In genomic region chr6:77979241-77979961, GRCm38 (mm10) we compare ENCODE assay signal across 9 mouse cellular contexts. TPM values are rescaled to one million over a fixed set of nuclear protein-coding genes. Genes with fewer than 3 reads are reported as not detected.
A peak's percentile ranks its signal among the peaks of the same experiment; 100 is the strongest.
DNase-seq lines count a peak whose midpoint lies in the region; ATAC-seq and TF ChIP-seq lines count a peak whose summit lies in the region.
"Had no signal": no experiment of that assay in that cellular context is flagged by ENCODE, and none has a peak within 500 bp of the region (broad histone marks: within the 10 kb centered on the region; RNA-seq: fewer than 3 reads in every experiment).

TSS of gene Ctnna2 (minus strand) at chr6:77979699.

- no peaks in the 10 kb centered on the region for H3K36me3 ChIP-seq in hindbrain, embryonic 11.5 days (ENCODE audit: control insufficient read depth, insufficient read depth, low read length)
- H3K36me3 ChIP-seq in lung, embryonic 14.5 days (ENCODE audit: insufficient read depth), result no peaks in the 10 kb centered on the region
- H3K36me3 ChIP-seq: G1E had no signal

- peak within 1 kb of the TSS; percentile 76 for H3K9ac ChIP-seq in hindbrain, embryonic 11.5 days (ENCODE audit: low read depth, low read length)
- peak within 1 kb of the TSS; percentile 26; the same call in 1 of the 2 replicates for H3K9ac ChIP-seq in lung, embryonic 14.5 days

- H3K9me3 ChIP-seq in hindbrain, embryonic 11.5 days (ENCODE audit: control insufficient read depth, low read length), result no peaks in the 10 kb centered on the region
- H3K9me3 ChIP-seq in lung, embryonic 14.5 days (ENCODE audit: low read depth, low read length), result no peaks in the 10 kb centered on the region

- ATAC-seq in frontal cortex, adult (ENCODE audit: low TSS enrichment), result peak; percentile 92
- peak; percentile 98 for ATAC-seq in hindbrain, embryonic 11.5 days (ENCODE audit: low FRiP score)
- peak; percentile 97 for ATAC-seq in lung, embryonic 14.5 days (ENCODE audit: insufficient read depth)

- H3K4me3 ChIP-seq in hindbrain, embryonic 11.5 days (ENCODE audit: low read depth, low read length), result peak within 1 kb of the TSS; percentile 54
- H3K4me3 ChIP-seq in lung, embryonic 14.5 days (ENCODE audit: low read depth, low read length), result peak within 1 kb of the TSS; percentile 46

- no peaks in the 10 kb centered on the region for H3K27me3 ChIP-seq in hindbrain, embryonic 11.5 days (ENCODE audit: control insufficient read depth, insufficient read depth, low read length)
- H3K27me3 ChIP-seq in lung, embryonic 14.5 days (ENCODE audit: insufficient read depth, low read length), result no peaks in the 10 kb centered on the region

- TF ChIP-seq CTCF in lung, embryonic 14.5 days (IDR thresholded peaks at IDR 0.05; ENCODE audit: low read depth), result peak; percentile 28

- peak; percentile 96 for DNase-seq in Muller cell, postnatal 12 days (ENCODE audit: inconsistent ontology term)
- peak; percentile 99 for DNase-seq in cerebellum, adult 9-10 months
- peak; percentile 98 for DNase-seq in hindbrain, embryonic 11.5 days (ENCODE audit: low spot score)
- DNase-seq in layer of hippocampus, adult 9-10 months (ENCODE audit: low spot score), result peak; percentile 71
- DNase-seq in lung, embryonic 14.5 days, result peak; percentile 87
- DNase-seq in retina, adult 2 months (ENCODE audit: low read depth, low spot score), result peak; percentile 75
- DNase-seq in urinary bladder, postnatal 14 days (ENCODE audit: low spot score), result peak; percentile 44

- WGBS in hindbrain, embryonic 11.5 days, result under 1% methylated on average over 45 of the region's 58 CpGs
- under 1% methylated on average over 44 of the region's 58 CpGs for WGBS in lung, embryonic 14.5 days

- H3K4me2 ChIP-seq in hindbrain, embryonic 11.5 days (replicated peaks; ENCODE audit: low read depth, low read length), result peak within 1 kb of the TSS; percentile 53
- peak within 1 kb of the TSS; percentile 76 for H3K4me2 ChIP-seq in lung, embryonic 14.5 days

- 0 out of 2 replicates have a peak, but pooled peaks cover 2% of the 10 kb centered on the region for H3K4me1 ChIP-seq in hindbrain, embryonic 11.5 days (replicated peaks; ENCODE audit: control insufficient read depth, insufficient read depth, low read length)
- no peaks in the 10 kb centered on the region for H3K4me1 ChIP-seq in lung, embryonic 14.5 days (ENCODE audit: insufficient read depth)

- peak within 1 kb of the TSS; percentile 91 for H3K27ac ChIP-seq in hindbrain, embryonic 11.5 days (ENCODE audit: low read depth, low read length)
- no peak within 1 kb of the TSS for H3K27ac ChIP-seq in lung, embryonic 14.5 days (ENCODE audit: low read depth)

RNA-seq across cellular contexts. Expression of gene Ctnna2, which starts in this region (rescaled TPM):
- 52.0 and 66.9 TPM in 2 replicates for polyA plus RNA-seq in hindbrain, embryonic 11.5 days (2014; fragmentation: Nextera tagmentation; extraction: Ambion mirVana)
- polyA plus RNA-seq in lung, embryonic 14.5 days (2014; fragmentation: Nextera tagmentation; extraction: Ambion mirVana), result 3.6 and 4.4 TPM in 2 replicates
- polyA plus RNA-seq: G1E had no signal

Comparison
In these comparisons a context has a peak if more than half of its experiments do, and no peak if none do; other contexts are left out.
1. DNase-seq: peak in every context shown above with its lines; median percentile 99 in cerebellum, adult 9-10 months; 98 in hindbrain, embryonic 11.5 days; 96 in Muller cell, postnatal 12 days; 87 in lung, embryonic 14.5 days; 75 in retina, adult 2 months; 71 in layer of hippocampus, adult 9-10 months; 44 in urinary bladder, postnatal 14 days.